30 mouse cellular contexts compared by ENCODE assay signal in genomic region chr15:99328011-99328410, GRCm38 (mm10). TPM values are rescaled to one million over a fixed set of nuclear protein-coding genes. Genes with fewer than 3 reads are reported as not detected.
"Had no signal": no experiment of that assay in that cellular context is flagged by ENCODE, and none has a peak within 500 bp of the region (broad histone marks: within the 10 kb centered on the region; RNA-seq: fewer than 3 reads in every experiment).

No protein-coding gene starts in this region.

- H3K9me3 ChIP-seq: hindbrain, embryonic 10.5 days; hindbrain, embryonic 12.5 days; intestine, embryonic 15.5 days; kidney, embryonic 15.5 days; liver, embryonic 13.5 days; liver, embryonic 15.5 days had no signal

- H3K27me3 ChIP-seq: hindbrain, embryonic 12.5 days; intestine, embryonic 15.5 days; kidney, embryonic 15.5 days; limb, embryonic 12.5 days; liver, embryonic 13.5 days; liver, embryonic 15.5 days had no signal

- H3K27ac ChIP-seq: hindbrain, embryonic 12.5 days; hindbrain, embryonic 14.5 days; intestine, embryonic 15.5 days; kidney, embryonic 15.5 days; kidney, postnatal 0 days; limb, embryonic 12.5 days; liver, embryonic 13.5 days; liver, embryonic 15.5 days had no signal

- ATAC-seq: forebrain, embryonic 16.5 days; hindbrain, embryonic 16.5 days; inflammation-experienced regulatory T-cells, adult 6 months; intestine, embryonic 15.5 days; intestine, postnatal 0 days had no signal

- H3K4me2 ChIP-seq: hindbrain, embryonic 12.5 days; hindbrain, embryonic 14.5 days; intestine, embryonic 15.5 days; kidney, embryonic 15.5 days; limb, embryonic 12.5 days; liver, embryonic 11.5 days; liver, embryonic 13.5 days; liver, embryonic 15.5 days had no signal

- H3K4me3 ChIP-seq: hindbrain, embryonic 10.5 days; hindbrain, embryonic 12.5 days; intestine, embryonic 15.5 days; kidney, embryonic 15.5 days; limb, embryonic 12.5 days; liver, embryonic 13.5 days; liver, embryonic 15.5 days had no signal

- H3K9ac ChIP-seq: hindbrain, embryonic 12.5 days; hindbrain, embryonic 14.5 days; intestine, embryonic 15.5 days; kidney, embryonic 15.5 days; limb, embryonic 12.5 days; liver, embryonic 13.5 days; liver, embryonic 15.5 days had no signal

- DNase-seq: gastrocnemius, postnatal 25 days; heart, postnatal 4 days; kidney, adult 2 months; kidney, adult 9 months; kidney, postnatal 14 days; kidney, postnatal 36 days; layer of hippocampus, adult 9-11 months; layer of hippocampus, postnatal 36 days; left cerebral cortex, postnatal 4 days; liver; liver, embryonic 13.5 days had no signal

RNA-seq across cellular contexts. Expression of gene Fam186b, which starts 32.3 kb away (rescaled TPM):
- total RNA-seq: gastrocnemius, adult 8-10 months; gastrocnemius, postnatal 25 days; gastrocnemius, postnatal 4 days; granulocyte monocyte progenitor cell, adult 5-6 weeks; heart, postnatal 25 days had no signal
- polyA plus RNA-seq: heart, embryonic 14.5 days; intestine, postnatal 0 days; large intestine, adult 2 months; limb, embryonic 12.5 days; liver, embryonic 13.5 days; liver, embryonic 15.5 days had no signal
